Mouse (Mus musculus) embryonic facial prominence, embryonic 10.5 days (tissue): ENCODE data around the gene Ikzf2. TPM values are rescaled to one million over a fixed set of nuclear protein-coding genes. Genes with fewer than 3 reads are reported as not detected.
A peak's percentile ranks its signal among the peaks of the same experiment; 100 is the strongest.

Experiments used
- DNase-seq: peaks from one replicate; pipeline ENCODE4 v3.0.0-alpha.2; 2017; ENCODE audit warnings: low spot score
- H3K27ac ChIP-seq: fragments of 300-500 bp; sonication (generic); replicated peaks from 2 replicates; pipeline ENCODE4 v1.5.1; 2016; ENCODE audit warnings: mild to moderate bottlenecking
- H3K27me3 ChIP-seq: fragments of 300-500 bp; sonication (generic); replicated peaks from 2 replicates; pipeline ENCODE4 v1.6.1; 2016; ENCODE audit warnings: low read depth, mild to moderate bottlenecking; ENCODE audit not compliant: poor library complexity, severe bottlenecking
- H3K36me3 ChIP-seq: fragments of 300-500 bp; sonication (generic); replicated peaks from 2 replicates; pipeline ENCODE4 v1.6.1; 2016; ENCODE audit warnings: mild to moderate bottlenecking, moderate library complexity
- H3K4me1 ChIP-seq: fragments of 300-500 bp; sonication (generic); 2 replicates; pipeline ENCODE4 v1.6.1; 2016
- H3K4me3 ChIP-seq: fragments of 300-500 bp; sonication (generic); 2 replicates; pipeline ENCODE4 v1.5.1; 2016; ENCODE audit warnings: mild to moderate bottlenecking, moderate library complexity
- H3K9me3 ChIP-seq: fragments of 300-500 bp; sonication (generic); 2 replicates; pipeline ENCODE4 v1.6.1; 2016; ENCODE audit warnings: mild to moderate bottlenecking
- WGBS: fragments of 180-500 bp; shearing (Covaris S2); methylation state at CpG from one replicate; pipeline ENCODE4 v1.1.7; 2016; 5-methylcytosine and 5-hydroxymethylcytosine counted together
- polyA plus RNA-seq: library from polyadenylated mRNA; unstranded; fragments of >200 nt; fragmentation: Nextera tagmentation; extraction: Ambion mirVana; gene quantifications from 2 replicates; pipeline ENCODE4 v1.2.1, GENCODE M21; 2016

The Ikzf2 gene
- polyA plus RNA-seq, 1 experiment from 2014 or later = 7.5 TPM

- under 1% methylated on average over 11 of the region's 11 CpGs for WGBS
- H3K9me3 ChIP-seq = no peaks in the 10 kb centered on the region
- peak overlapping the region; percentile 81 for H3K27ac ChIP-seq
- no peak for DNase-seq
- peaks cover 20% of the 10 kb centered on the region for H3K4me1 ChIP-seq
- no peaks in the 10 kb centered on the region for H3K27me3 ChIP-seq
- H3K4me3 ChIP-seq = peak overlapping the region; percentile 81
- no peaks in the 10 kb centered on the region for H3K36me3 ChIP-seq
These were observed 1.8 kb downstream of the Ikzf2 start for GRCm38 (mm10) chr1:69685049-69685889.

- DNase-seq = no peak
- Histone ChIP-seq H3K27ac (peak overlapping the region; percentile 81; the same call in 1 of the 2 replicates), H3K9me3 (no peaks in the 10 kb centered on the region), H3K4me3 (peak overlapping the region; percentile 81), H3K4me1 (peaks cover 20% of the 10 kb centered on the region), H3K36me3 (no peaks in the 10 kb centered on the region), H3K27me3 (no peaks in the 10 kb centered on the region)
- WGBS = 26% methylated on average over 13 of the region's 13 CpGs
These were observed 2.6 kb downstream of the Ikzf2 start for GRCm38 (mm10) chr1:69684280-69685040.

DNA sequence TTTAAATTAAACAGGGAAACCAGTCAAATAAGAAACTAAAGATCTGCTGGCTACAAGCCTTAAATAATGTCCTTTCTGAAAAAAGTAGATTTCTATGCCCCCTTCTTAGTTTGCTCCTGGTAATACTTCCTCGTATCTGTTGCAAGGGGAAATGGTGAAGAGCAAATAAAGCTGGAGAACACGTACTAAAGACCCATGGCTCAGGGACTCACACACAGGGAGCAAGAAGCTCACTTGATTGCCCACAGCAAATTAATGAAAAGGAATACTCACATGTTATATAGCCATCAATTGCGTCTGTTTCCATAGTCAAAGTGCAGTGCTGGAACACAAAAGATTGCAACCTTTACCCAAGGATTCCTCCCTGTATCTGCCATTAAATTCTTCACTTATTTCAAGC is 3.2 kb downstream of the Ikzf2 start:
- 69% methylated on average over 3 of the region's 3 CpGs for WGBS
- Histone ChIP-seq H3K27me3 (no peaks in the 10 kb centered on the region), H3K36me3 (no peaks in the 10 kb centered on the region), H3K4me1 (peaks cover 19% of the 10 kb centered on the region), H3K9me3 (no peaks in the 10 kb centered on the region), H3K4me3 (peak overlapping the region; percentile 81), H3K27ac (no peak overlapping the region)
- DNase-seq = no peak

DNA sequence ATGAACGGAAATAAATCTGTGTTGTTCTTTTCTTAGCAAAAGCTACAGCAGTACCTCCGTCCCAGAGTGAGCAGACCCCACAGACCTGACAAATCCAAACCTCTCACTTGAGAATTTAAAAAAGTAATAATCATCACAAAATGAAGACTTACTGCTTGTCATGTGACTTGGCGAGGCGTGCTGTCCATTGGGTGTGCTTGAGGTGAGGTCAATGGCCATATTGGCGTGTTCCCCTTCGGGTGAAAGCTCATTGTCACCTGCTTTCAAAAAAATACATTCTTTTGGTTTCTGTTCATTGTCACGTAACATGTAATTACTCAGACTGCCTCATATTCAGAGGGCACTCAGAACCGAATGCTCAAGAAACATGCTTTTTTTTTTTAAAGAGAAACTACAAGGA is 4.0 kb downstream of the Ikzf2 start:
- DNase-seq = no peak
- H3K27me3 ChIP-seq = no peaks in the 10 kb centered on the region
- WGBS = 84% methylated on average over 8 of the region's 8 CpGs
- no peak overlapping the region for H3K27ac ChIP-seq
- H3K36me3 ChIP-seq = no peaks in the 10 kb centered on the region
- peaks cover 12% of the 10 kb centered on the region for H3K4me1 ChIP-seq
- H3K4me3 ChIP-seq = no peak overlapping the region
- H3K9me3 ChIP-seq = no peaks in the 10 kb centered on the region

DNA sequence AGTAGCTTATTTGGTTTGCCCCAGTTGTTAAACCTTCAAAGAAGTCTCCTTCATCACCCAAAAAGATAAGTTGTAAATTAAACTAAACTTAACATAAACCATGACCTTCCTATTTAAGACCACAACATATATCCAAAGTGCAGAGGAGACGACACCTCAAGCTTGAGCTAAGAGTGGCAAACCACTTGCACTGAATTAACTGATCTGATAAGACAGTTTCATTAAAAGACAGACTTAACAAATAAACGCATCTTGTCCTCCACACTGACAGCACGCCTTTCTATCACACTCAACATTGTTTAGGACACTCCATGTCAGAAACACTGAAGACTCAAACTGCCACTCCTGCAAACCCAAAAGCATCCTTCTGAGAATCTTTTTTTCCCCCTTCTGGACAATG is 4.8 kb downstream of the Ikzf2 start:
- Histone ChIP-seq H3K27me3 (no peaks in the 10 kb centered on the region), H3K4me1 (peaks cover 9% of the 10 kb centered on the region), H3K9me3 (no peaks in the 10 kb centered on the region), H3K27ac (no peak overlapping the region), H3K36me3 (no peaks in the 10 kb centered on the region), H3K4me3 (no peak overlapping the region)
- 74% methylated on average over 3 of the region's 3 CpGs for WGBS
- no peak for DNase-seq

GRCm38 (mm10) chr1:69681003-69681402 is 6.0 kb downstream of the Ikzf2 start:
- no peak for DNase-seq
- Histone ChIP-seq H3K4me1 (peaks cover 7% of the 10 kb centered on the region), H3K9me3 (no peaks in the 10 kb centered on the region), H3K27ac (no peak overlapping the region), H3K27me3 (no peaks in the 10 kb centered on the region), H3K4me3 (no peak overlapping the region), H3K36me3 (no peaks in the 10 kb centered on the region)
- 82% methylated on average over 5 of the region's 5 CpGs for WGBS

DNA sequence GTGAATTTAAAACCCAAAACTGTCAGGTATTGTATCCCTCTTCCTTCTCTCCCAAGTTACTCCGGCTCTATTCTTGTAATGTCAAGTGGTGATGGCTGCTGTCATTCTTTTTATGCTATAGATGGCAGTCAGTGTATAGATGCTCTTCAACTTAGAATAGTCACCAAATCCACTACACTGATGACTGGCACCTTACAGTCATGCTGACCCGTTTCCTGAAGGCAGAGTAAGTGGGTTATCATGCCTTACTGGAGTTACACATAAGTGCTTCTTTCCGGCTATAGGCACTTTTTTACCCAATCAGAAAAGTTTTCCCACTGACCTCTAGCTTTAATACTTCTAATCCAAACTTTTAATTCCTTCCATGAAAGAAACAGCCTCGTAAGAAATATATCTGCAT is 6.5 kb downstream of the Ikzf2 start:
- no peaks in the 10 kb centered on the region for H3K36me3 ChIP-seq
- DNase-seq = no peak
- H3K4me3 ChIP-seq = no peak overlapping the region
- no peaks in the 10 kb centered on the region for H3K9me3 ChIP-seq
- 92% methylated on average over 4 of the region's 4 CpGs for WGBS
- H3K27ac ChIP-seq = no peak overlapping the region
- H3K27me3 ChIP-seq = no peaks in the 10 kb centered on the region
- peaks cover 7% of the 10 kb centered on the region for H3K4me1 ChIP-seq

GRCm38 (mm10) chr1:69669897-69670404 is 17.1 kb downstream of the Ikzf2 start:
- Histone ChIP-seq H3K36me3 (no peaks in the 10 kb centered on the region), H3K9me3 (no peaks in the 10 kb centered on the region), H3K4me3 (no peak overlapping the region), H3K27ac (no peak overlapping the region), H3K4me1 (no peaks in the 10 kb centered on the region), H3K27me3 (no peaks in the 10 kb centered on the region)
- no peak for DNase-seq
- WGBS = 94% methylated on average over 10 of the region's 10 CpGs

- Histone ChIP-seq H3K27ac (no peak overlapping the region), H3K9me3 (no peaks in the 10 kb centered on the region), H3K4me3 (no peak overlapping the region), H3K27me3 (no peaks in the 10 kb centered on the region), H3K4me1 (no peaks in the 10 kb centered on the region), H3K36me3 (no peaks in the 10 kb centered on the region)
- no peak for DNase-seq
- 86% methylated on average over 5 of the region's 5 CpGs for WGBS
These were observed 19.6 kb downstream of the Ikzf2 start for GRCm38 (mm10) chr1:69667456-69667855.

GRCm38 (mm10) chr1:69659779-69660178 is 27.3 kb downstream of the Ikzf2 start:
- Histone ChIP-seq H3K36me3 (no peaks in the 10 kb centered on the region), H3K27ac (no peak overlapping the region), H3K9me3 (no peaks in the 10 kb centered on the region), H3K27me3 (no peaks in the 10 kb centered on the region), H3K4me3 (no peak overlapping the region), H3K4me1 (peaks cover 34% of the 10 kb centered on the region)
- WGBS = 61% methylated on average over 2 of the region's 2 CpGs
- DNase-seq = no peak

GRCm38 (mm10) chr1:69658051-69658450 is 29.0 kb downstream of the Ikzf2 start:
- no peak for DNase-seq

DNA sequence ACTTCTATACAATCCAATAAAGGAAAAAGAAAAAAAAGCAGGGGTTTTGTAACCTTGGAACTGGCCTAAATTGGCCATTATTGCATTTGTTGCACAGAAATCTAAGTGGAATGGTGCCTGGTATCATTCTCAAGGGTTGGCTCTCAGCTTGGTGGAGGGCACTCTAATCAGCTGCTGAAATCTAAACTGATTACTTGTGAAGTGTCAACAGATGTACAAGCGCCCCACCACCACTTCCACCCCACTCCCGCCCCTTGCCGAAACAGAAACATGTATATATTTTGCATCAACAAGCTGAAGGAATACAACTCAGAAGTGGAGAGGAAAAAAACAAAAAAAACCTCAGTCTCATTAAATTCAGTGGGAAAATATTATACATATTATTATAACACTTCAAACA is 29.6 kb downstream of the Ikzf2 start:
- Histone ChIP-seq H3K9me3 (no peaks in the 10 kb centered on the region), H3K27me3 (no peaks in the 10 kb centered on the region), H3K4me1 (peaks cover 34% of the 10 kb centered on the region), H3K36me3 (no peaks in the 10 kb centered on the region), H3K4me3 (no peak overlapping the region), H3K27ac (no peak overlapping the region)
- WGBS = 73% methylated on average over 3 of the region's 3 CpGs
- no peak for DNase-seq

More at GRCm38 (mm10) chr1:69658051-69658450, 29.0 kb downstream of the Ikzf2 start:
- H3K4me3 ChIP-seq = no peak overlapping the region
- no peaks in the 10 kb centered on the region for H3K36me3 ChIP-seq
- peaks cover 34% of the 10 kb centered on the region for H3K4me1 ChIP-seq
- no peaks in the 10 kb centered on the region for H3K9me3 ChIP-seq
- H3K27ac ChIP-seq = no peak overlapping the region
- WGBS = 36% methylated on average over 6 of the region's 6 CpGs
- no peaks in the 10 kb centered on the region for H3K27me3 ChIP-seq

- no peaks in the 10 kb centered on the region for H3K9me3 ChIP-seq
- no peak for DNase-seq
- H3K4me1 ChIP-seq = peaks cover 34% of the 10 kb centered on the region
- WGBS = 36% methylated on average over 16 of the region's 16 CpGs
- H3K27ac ChIP-seq = no peak overlapping the region
- H3K27me3 ChIP-seq = no peaks in the 10 kb centered on the region
- H3K36me3 ChIP-seq = no peaks in the 10 kb centered on the region
- H3K4me3 ChIP-seq = no peak overlapping the region
These were observed 30.1 kb downstream of the Ikzf2 start for GRCm38 (mm10) chr1:69656929-69657328.
